Mouse (Mus musculus): Measurements from ENCODE around the gene Adgrg1.

Gene Adgrg1

DNA sequence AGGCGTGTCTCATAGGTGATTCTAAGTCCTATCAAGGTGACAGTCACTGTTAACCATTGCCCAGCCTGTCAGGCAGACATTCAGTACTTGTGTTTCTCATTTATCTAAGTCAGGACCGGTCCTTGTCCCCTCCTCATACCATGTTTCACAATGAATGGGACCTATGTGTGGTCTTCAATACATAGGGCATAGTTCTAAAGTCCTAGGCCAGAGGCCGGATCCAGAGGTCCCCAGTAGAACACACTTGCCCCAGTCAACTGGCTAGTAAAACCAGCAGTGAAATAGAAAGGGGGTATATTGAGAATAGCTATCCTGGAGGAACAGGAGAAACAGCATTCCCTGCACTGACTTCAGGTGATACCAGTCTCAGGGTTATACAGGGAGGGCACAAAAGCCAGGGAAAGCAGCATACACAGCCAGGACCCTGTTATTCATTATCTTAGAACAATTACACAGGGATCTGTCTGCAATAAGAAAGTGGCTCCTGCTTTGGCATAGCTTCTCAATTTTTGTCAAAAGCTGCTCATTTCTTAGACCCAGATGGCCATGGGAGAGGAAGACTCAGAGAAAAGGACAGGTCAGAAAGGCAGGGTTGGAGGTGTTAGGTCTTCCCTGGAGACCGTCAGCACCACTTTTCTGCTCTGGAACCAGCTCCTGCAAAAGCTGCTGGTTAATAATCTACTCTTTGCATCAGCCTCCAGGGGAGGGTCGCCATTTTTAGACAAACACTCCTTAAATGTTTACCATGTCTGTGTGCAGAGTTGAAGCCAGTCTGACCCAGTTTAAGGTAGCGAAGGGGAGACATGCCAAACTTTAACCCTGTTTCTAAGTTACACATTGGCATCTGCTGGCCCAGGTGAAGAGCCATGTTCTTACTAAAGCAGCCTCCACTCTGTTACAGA lies 67.6 kb downstream of the Adgrg1 start:
- peak; percentile 63 for DNase-seq

DNA sequence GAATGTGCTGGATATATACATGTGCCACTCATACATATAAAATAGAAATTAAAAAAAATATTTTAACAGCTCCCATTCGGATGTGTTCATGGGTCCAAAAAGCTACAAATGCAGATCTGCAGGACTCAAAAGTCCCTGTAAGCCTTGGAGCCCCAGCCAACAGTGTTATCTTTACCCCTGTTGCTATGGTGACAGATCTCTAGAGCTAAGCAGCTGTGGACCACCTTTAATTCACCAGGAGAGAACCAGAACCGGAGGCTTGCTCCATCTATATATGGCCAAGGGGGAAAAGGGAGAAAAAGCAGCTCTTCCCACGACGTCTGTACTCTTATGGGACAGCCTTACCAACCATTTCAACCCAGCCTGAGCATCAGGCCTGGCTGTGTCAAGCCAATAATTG lies 70.3 kb downstream of the Adgrg1 start:
- no peak for DNase-seq

- DNase-seq, result no peak
These were observed 72.4 kb downstream of the Adgrg1 start for GRCm38 (mm10) chr8:95046982-95047381.

DNA sequence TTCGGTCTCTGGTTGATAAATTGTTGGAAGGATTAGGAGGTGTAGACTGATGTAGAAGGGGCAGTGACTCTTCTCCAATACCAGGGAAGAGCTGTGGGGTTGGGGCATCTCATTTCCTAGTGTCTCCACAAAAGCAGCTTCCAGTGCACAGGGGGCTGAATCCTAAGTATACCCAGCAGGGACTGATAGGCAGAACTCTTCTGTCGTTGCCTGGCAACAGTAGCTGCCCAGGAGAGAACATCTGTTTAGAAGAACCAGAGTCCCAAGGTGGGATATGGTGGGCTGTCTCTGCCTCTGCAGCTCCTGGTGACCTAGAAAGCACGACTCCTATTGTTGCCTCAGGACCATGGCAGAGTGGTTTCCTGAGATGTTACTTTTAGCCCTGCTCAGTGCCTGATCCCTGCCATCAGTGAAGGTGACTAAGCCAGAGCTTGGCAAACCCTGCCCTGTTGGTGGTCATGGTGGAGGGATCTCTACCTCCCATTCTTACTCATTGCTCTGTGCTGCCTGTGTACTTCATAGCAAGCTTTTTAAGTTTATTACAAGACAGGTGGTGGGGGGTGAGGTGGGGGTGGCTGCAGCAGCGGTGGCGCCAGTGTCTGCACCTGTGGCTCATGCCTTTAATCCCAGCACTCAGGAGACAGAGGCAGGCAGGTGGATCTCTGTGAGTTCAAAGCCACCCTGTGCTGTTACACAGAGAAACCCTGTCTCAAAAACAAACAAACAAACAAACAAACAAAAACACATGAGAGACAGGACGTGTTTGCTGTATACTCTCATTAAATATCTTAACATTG lies 73.5 kb downstream of the Adgrg1 start:
- DNase-seq, result no peak

DNA sequence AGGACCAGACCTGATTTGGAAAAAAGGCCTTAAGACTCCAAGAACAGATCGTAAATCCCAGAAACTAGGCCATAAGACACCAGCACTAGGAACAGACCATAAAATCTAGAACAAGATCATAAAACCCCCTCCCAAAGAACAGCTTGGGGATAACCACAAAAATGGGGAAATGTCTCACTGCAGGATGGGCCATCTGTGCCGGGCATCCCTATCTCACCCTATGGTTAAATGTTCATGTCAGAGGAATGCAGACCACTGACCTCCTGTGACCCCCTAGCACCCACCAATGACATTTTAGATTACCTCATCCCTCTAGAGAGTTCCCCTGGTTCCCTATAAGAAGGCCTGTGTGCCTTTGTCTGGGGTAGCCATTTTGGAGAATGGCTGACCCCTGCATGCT lies 75.1 kb downstream of the Adgrg1 start:
- DNase-seq, result no peak

DNA sequence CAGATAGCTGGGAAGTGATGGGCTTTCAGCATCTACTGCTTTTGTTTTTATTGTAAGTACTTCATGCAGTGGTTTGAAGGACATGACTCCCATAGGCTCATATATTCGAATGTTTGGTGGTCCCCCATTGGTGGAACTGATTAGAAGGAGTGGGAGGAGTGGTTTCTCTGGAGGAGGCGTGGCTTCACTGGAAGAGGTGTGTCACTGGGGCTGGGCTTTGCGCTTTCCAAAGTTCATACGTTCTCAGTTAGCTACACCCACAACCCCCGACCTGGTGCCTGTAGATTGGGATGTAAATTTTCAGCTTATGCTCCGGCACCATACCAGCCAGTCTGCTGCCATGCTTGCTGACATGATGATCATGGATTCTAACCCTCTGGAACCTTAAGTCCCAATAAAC lies 79.9 kb downstream of the Adgrg1 start:
- DNase-seq, result no peak

DNA sequence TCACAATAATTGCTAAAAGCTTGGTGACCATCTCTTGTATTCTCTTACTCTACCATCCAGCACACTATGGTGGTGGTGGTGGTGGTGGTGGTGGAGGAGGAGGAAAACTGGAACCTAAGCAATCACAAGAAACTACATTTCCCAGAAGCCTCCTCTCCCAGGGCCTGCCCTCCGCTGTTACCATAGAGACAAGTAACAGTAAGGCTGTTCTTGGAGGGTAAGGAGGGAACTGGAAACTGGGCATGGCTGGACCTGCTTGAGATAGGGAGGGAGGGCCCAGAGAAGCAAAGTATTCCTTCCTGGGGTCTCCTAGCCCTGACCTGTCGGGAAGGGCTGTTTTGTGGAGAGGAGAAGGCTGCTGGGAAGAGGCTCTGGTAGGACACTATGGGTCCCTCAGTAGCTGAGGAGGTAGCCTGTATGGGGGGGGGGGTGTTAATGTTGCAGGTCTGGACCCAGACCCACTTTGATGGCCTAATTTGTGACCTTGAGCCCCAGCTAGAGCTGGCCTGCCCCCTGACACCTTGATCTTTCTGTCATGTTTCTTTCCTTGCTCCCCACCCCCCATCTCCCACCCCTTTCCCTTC lies 80.5 kb downstream of the Adgrg1 start, which contains the start of gene Drc7:
Gene Drc7 (plus strand): TSS at position 177 of the 584 bp plus-strand sequence.
- no peak for DNase-seq

GRCm38 (mm10) chr8:95056414-95056813 lies 81.9 kb downstream of the Adgrg1 start:
- DNase-seq, result no peak

DNA sequence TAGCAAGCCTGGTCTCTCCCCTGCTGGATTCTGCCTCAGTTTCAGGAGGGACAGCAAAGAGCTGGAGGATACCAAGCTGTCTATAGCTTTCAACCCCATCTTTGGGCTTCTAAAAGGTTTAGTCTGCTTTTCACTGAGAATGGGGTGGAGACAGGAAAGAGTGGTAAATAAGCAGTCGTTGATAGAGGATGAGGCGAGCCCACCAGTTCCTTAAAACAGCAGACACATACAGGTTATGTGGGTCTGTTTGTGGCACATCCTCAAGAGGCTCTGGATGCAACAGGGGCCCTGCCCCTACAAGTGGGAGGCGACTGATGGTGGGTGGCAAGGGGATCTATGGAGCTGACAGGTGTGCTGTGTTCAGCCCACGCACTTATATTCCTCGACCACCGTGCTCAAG lies 84.1 kb downstream of the Adgrg1 start:
- no peak for DNase-seq

DNA sequence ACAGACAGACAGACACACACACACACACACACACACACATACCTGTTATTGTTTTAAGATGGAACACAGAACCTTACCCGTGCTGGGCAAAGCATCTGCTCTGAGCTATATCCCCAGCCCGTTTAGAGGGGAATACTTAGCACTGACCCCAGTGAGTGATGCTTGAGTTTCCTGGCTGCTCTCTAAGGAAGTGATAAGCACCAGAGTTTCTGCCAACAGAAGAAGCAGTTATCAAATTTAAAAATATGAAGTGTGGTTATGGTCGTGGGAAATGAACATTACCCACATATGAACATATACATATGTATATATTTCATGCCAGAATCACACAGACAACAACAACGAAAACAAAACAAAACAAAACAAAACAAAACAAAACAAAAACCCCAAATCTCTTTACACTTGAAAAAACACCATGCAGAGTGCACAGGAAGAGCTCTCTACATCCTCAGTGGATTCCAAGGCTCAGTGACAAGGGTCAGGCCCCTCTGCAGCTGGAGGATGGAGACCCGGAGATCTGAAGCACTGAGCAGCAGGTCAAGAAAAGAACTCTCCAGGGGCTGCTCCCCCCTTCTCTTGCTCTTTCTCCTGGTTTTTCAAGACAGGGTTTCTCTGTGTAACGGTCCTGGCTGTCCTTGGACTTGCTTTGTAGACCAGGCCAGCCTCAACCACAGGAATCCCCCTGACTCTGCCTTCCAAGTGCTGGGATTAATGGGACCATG lies 85.4 kb downstream of the Adgrg1 start:
- peak; percentile 26 for DNase-seq

Measured in kidney, postnatal 14 days (tissue).